Mouse (Mus musculus) neural tube, embryonic 12.5 days (tissue): ENCODE measurements at regions not wholly inside any gene's neighbourhood (a gene's known extent, or its start where the extent isn't known, plus 50 kb on each side); places are given as distances from the start of the nearest gene placed in this dataset.

Source experiments
- ATAC-seq: fragments of 200-750 bp; cut with Nextera tagmentation; 2 replicates; pipeline ENCODE4 v1.8.0; 2017; ENCODE audit warnings: low read depth, mild to moderate bottlenecking, moderate TSS enrichment, moderate library complexity; ENCODE audit not compliant: low FRiP score
- H3K27ac ChIP-seq: fragments of 300-500 bp; sonication (generic); 2 replicates; pipeline ENCODE4 v1.5.1; 2016
- H3K27me3 ChIP-seq: fragments of 300-500 bp; sonication (generic); replicated peaks from 2 replicates; pipeline ENCODE4 v1.6.1; 2016; ENCODE audit warnings: mild to moderate bottlenecking
- H3K36me3 ChIP-seq: fragments of 300-500 bp; sonication (generic); 2 replicates; pipeline ENCODE4 v1.6.1; 2016; ENCODE audit warnings: mild to moderate bottlenecking
- H3K4me1 ChIP-seq: fragments of 300-500 bp; sonication (generic); 2 replicates; pipeline ENCODE4 v1.6.1; 2016
- H3K4me2 ChIP-seq: fragments of 300-500 bp; sonication (generic); replicated peaks from 2 replicates; pipeline ENCODE4 v1.6.1; 2016; ENCODE audit warnings: mild to moderate bottlenecking
- H3K4me3 ChIP-seq: fragments of 300-500 bp; sonication (generic); 2 replicates; pipeline ENCODE4 v1.5.1; 2016
- H3K9ac ChIP-seq: fragments of 300-500 bp; sonication (generic); 2 replicates; pipeline ENCODE4 v1.6.1; 2016; ENCODE audit warnings: mild to moderate bottlenecking
- H3K9me3 ChIP-seq: fragments of 300-500 bp; sonication (generic); 2 replicates; pipeline ENCODE4 v1.6.1; 2016; ENCODE audit warnings: mild to moderate bottlenecking
- WGBS: fragments of 180-500 bp; shearing (Covaris S2); methylation state at CpG from one replicate; pipeline ENCODE4 v1.1.7; 2016; 5-methylcytosine and 5-hydroxymethylcytosine counted together

- 78% methylated on average over 4 of the region's 4 CpGs for WGBS
- Histone ChIP-seq H3K27me3 (no peaks in the 10 kb centered on the region), H3K27ac (no peak overlapping the region), H3K36me3 (no peaks in the 10 kb centered on the region), H3K9me3 (no peaks in the 10 kb centered on the region), H3K4me1 (no peaks in the 10 kb centered on the region), H3K9ac (no peak overlapping the region), H3K4me2 (no peak overlapping the region), H3K4me3 (no peak overlapping the region)
- ATAC-seq, result no peak
Observed at GRCm38 (mm10) chr6:51036074-51036473, 381.8 kb upstream of the Npvf start.

- no peaks in the 10 kb centered on the region for H3K27me3 ChIP-seq
- H3K4me1 ChIP-seq, result no peaks in the 10 kb centered on the region
- H3K36me3 ChIP-seq, result no peaks in the 10 kb centered on the region
- 43% methylated on average over 1 of the region's 1 CpGs for WGBS
- no peaks in the 10 kb centered on the region for H3K9me3 ChIP-seq
- no peak overlapping the region for H3K9ac ChIP-seq
- H3K27ac ChIP-seq, result no peak overlapping the region
- H3K4me3 ChIP-seq, result no peak overlapping the region
- H3K4me2 ChIP-seq, result no peak overlapping the region
- no peak for ATAC-seq
Observed at GRCm38 (mm10) chr6:51036553-51036952, 382.3 kb upstream of the Npvf start.

- no peak overlapping the region for H3K27ac ChIP-seq
- WGBS, result 78% methylated on average over 4 of the region's 4 CpGs
- ATAC-seq, result no peak
Observed at GRCm38 (mm10) chr6:51036956-51037355, 382.7 kb upstream of the Npvf start.

GRCm38 (mm10) chr6:51039486-51040180 lies 385.4 kb upstream of the Npvf start:
- Histone ChIP-seq H3K27me3 (no peaks in the 10 kb centered on the region), H3K4me2 (no peak overlapping the region), H3K9ac (no peak overlapping the region), H3K27ac (no peak overlapping the region), H3K36me3 (no peaks in the 10 kb centered on the region), H3K4me1 (no peaks in the 10 kb centered on the region), H3K4me3 (no peak overlapping the region), H3K9me3 (no peaks in the 10 kb centered on the region)
- no peak for ATAC-seq
- 71% methylated on average over 20 of the region's 20 CpGs for WGBS

More at GRCm38 (mm10) chr6:51036956-51037355, 382.7 kb upstream of the Npvf start:
- H3K4me1 ChIP-seq, result no peaks in the 10 kb centered on the region
- no peaks in the 10 kb centered on the region for H3K27me3 ChIP-seq
- no peaks in the 10 kb centered on the region for H3K9me3 ChIP-seq
- no peak overlapping the region for H3K4me2 ChIP-seq
- no peaks in the 10 kb centered on the region for H3K36me3 ChIP-seq
- H3K9ac ChIP-seq, result no peak overlapping the region
- no peak overlapping the region for H3K4me3 ChIP-seq

GRCm38 (mm10) chr6:51043970-51044369 lies 388.5 kb upstream of the Nfe2l3 start:
- Histone ChIP-seq H3K9me3 (no peaks in the 10 kb centered on the region), H3K4me1 (peaks cover 4% of the 10 kb centered on the region; the same call in 1 of the 2 replicates), H3K27ac (no peak overlapping the region), H3K36me3 (no peaks in the 10 kb centered on the region), H3K9ac (no peak overlapping the region), H3K4me2 (no peak overlapping the region), H3K27me3 (no peaks in the 10 kb centered on the region), H3K4me3 (no peak overlapping the region)
- WGBS, result 68% methylated on average over 7 of the region's 7 CpGs
- no peak for ATAC-seq

GRCm38 (mm10) chr6:51044873-51045272 lies 387.6 kb upstream of the Nfe2l3 start:
- no peaks in the 10 kb centered on the region for H3K36me3 ChIP-seq
- H3K4me3 ChIP-seq, result no peak overlapping the region
- no peak overlapping the region for H3K9ac ChIP-seq
- no peak for ATAC-seq
- no peak overlapping the region for H3K27ac ChIP-seq
- no peaks in the 10 kb centered on the region for H3K9me3 ChIP-seq
- peaks cover 4% of the 10 kb centered on the region; the same call in 1 of the 2 replicates for H3K4me1 ChIP-seq
- H3K4me2 ChIP-seq, result no peak overlapping the region
- H3K27me3 ChIP-seq, result no peaks in the 10 kb centered on the region
- WGBS, result 67% methylated on average over 14 of the region's 14 CpGs

- Histone ChIP-seq H3K36me3 (no peaks in the 10 kb centered on the region), H3K27me3 (no peaks in the 10 kb centered on the region), H3K9ac (no peak overlapping the region), H3K4me3 (no peak overlapping the region), H3K4me2 (no peak overlapping the region), H3K27ac (no peak overlapping the region), H3K4me1 (peaks cover 19% of the 10 kb centered on the region), H3K9me3 (no peaks in the 10 kb centered on the region)
- ATAC-seq, result no peak
- WGBS, result 33% methylated on average over 5 of the region's 5 CpGs
Observed at GRCm38 (mm10) chr6:51052451-51052921, 380.0 kb upstream of the Nfe2l3 start.

- WGBS, result 21% methylated on average over 7 of the region's 7 CpGs
- Histone ChIP-seq H3K36me3 (no peaks in the 10 kb centered on the region), H3K9me3 (no peaks in the 10 kb centered on the region), H3K9ac (no peak overlapping the region), H3K4me3 (no peak overlapping the region), H3K27me3 (no peaks in the 10 kb centered on the region), H3K4me1 (peaks cover 31% of the 10 kb centered on the region), H3K4me2 (no peak overlapping the region), H3K27ac (no peak overlapping the region)
- peak; percentile 81 for ATAC-seq
Observed at GRCm38 (mm10) chr6:51057229-51057628, 375.2 kb upstream of the Nfe2l3 start.

GRCm38 (mm10) chr6:51059923-51060847 lies 372.3 kb upstream of the Nfe2l3 start:
- H3K4me3 ChIP-seq, result no peak overlapping the region
- no peak overlapping the region for H3K4me2 ChIP-seq
- no peak for ATAC-seq
- H3K9ac ChIP-seq, result no peak overlapping the region
- WGBS, result 74% methylated on average over 7 of the region's 7 CpGs
- H3K9me3 ChIP-seq, result no peaks in the 10 kb centered on the region
- H3K27ac ChIP-seq, result no peak overlapping the region
- H3K4me1 ChIP-seq, result peaks cover 22% of the 10 kb centered on the region
- no peaks in the 10 kb centered on the region for H3K36me3 ChIP-seq
- H3K27me3 ChIP-seq, result no peaks in the 10 kb centered on the region

GRCm38 (mm10) chr6:51060848-51061535 lies 371.5 kb upstream of the Nfe2l3 start:
- no peak overlapping the region for H3K9ac ChIP-seq
- H3K27me3 ChIP-seq, result no peaks in the 10 kb centered on the region
- no peak for ATAC-seq
- H3K27ac ChIP-seq, result no peak overlapping the region
- H3K4me2 ChIP-seq, result no peak overlapping the region
- WGBS, result 50% methylated on average over 17 of the region's 17 CpGs
- H3K36me3 ChIP-seq, result no peaks in the 10 kb centered on the region
- H3K4me3 ChIP-seq, result no peak overlapping the region
- peaks cover 22% of the 10 kb centered on the region for H3K4me1 ChIP-seq
- H3K9me3 ChIP-seq, result no peaks in the 10 kb centered on the region

- Histone ChIP-seq H3K9ac (no peak overlapping the region), H3K27ac (no peak overlapping the region), H3K4me1 (peaks cover 22% of the 10 kb centered on the region), H3K36me3 (no peaks in the 10 kb centered on the region), H3K9me3 (no peaks in the 10 kb centered on the region), H3K4me2 (no peak overlapping the region), H3K4me3 (no peak overlapping the region), H3K27me3 (no peaks in the 10 kb centered on the region)
- WGBS, result 62% methylated on average over 6 of the region's 6 CpGs
- ATAC-seq, result no peak
Observed at GRCm38 (mm10) chr6:51065156-51065555, 367.3 kb upstream of the Nfe2l3 start.

GRCm38 (mm10) chr6:51067332-51067731 lies 365.1 kb upstream of the Nfe2l3 start:
- no peak for ATAC-seq

More at GRCm38 (mm10) chr6:51067332-51067731, 365.1 kb upstream of the Nfe2l3 start:
- no peak overlapping the region for H3K27ac ChIP-seq
- no peaks in the 10 kb centered on the region for H3K27me3 ChIP-seq
- H3K9me3 ChIP-seq, result no peaks in the 10 kb centered on the region
- H3K4me3 ChIP-seq, result no peak overlapping the region
- peaks cover 24% of the 10 kb centered on the region for H3K4me1 ChIP-seq
- no peak overlapping the region for H3K4me2 ChIP-seq
- WGBS, result 81% methylated on average over 11 of the region's 11 CpGs
- H3K36me3 ChIP-seq, result no peaks in the 10 kb centered on the region
- no peak overlapping the region for H3K9ac ChIP-seq
